Mouse (Mus musculus): ENCODE data around the gene Cx3cr1. TPM values are rescaled to one million over a fixed set of nuclear protein-coding genes. Genes with fewer than 3 reads are reported as not detected.

Cx3cr1 gene
- not detected for polyA plus RNA-seq (2012; fragmentation: generic; extraction: Trizol)

DNA sequence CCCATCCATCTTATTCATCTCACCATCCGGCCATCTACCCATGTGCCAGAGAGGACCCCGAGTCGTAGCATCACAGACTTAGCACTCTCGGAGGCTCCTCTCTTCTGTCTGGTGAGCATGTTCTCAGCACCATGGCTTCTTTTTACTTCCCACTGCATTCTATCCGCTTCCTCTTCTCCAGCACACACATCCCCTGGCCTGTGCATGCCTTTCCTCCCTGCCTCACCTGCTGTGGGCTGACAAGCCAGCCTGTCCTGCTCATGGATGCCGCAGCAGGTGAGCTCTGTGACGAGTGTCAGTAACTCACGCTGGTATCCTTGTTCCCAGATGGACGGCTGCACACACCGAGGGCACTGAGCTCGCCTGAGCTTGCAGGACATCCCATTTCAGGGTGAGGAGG, at the start of gene Cx3cr1:
Gene Cx3cr1 (minus strand): TSS at position 101 of the 400 bp plus-strand sequence.
- TF ChIP-seq MYOG (IDR thresholded peaks at IDR 0.05; ENCODE audit: control insufficient read depth in 1 of 3, insufficient read depth in 1 of 3, insufficient read length in 2 of 3, low read depth in 2 of 3) (no peak), MYOD1 (IDR thresholded peaks at IDR 0.05; ENCODE audit: control insufficient read depth in 1 of 3, insufficient read length in 2 of 3, low read depth in 2 of 3) (no peak), SRF (IDR thresholded peaks at IDR 0.05; ENCODE audit: control insufficient read depth, insufficient read length, low read depth) (no peak), TCF3 (IDR thresholded peaks at IDR 0.05; ENCODE audit: insufficient read length, low read depth) (no peak), POLR2A (IDR thresholded peaks at IDR 0.05; ENCODE audit: insufficient read length, low read depth) (no peak), TCF12 (IDR thresholded peaks at IDR 0.05; ENCODE audit: insufficient read depth, poor library complexity, severe bottlenecking) (no peak), POLR2AphosphoS2 (IDR thresholded peaks at IDR 0.05; ENCODE audit: insufficient read length, low read depth) (no peak), E2F4 (IDR thresholded peaks at IDR 0.05; ENCODE audit: insufficient read depth) (no peak), USF1 (IDR thresholded peaks at IDR 0.05; ENCODE audit: low read depth) (no peak), REST (IDR thresholded peaks at IDR 0.05; ENCODE audit: insufficient read depth, insufficient read length) (no peak), MAX (IDR thresholded peaks at IDR 0.05; ENCODE audit: low read depth) (no peak)
- Histone ChIP-seq H3K36me3 (ENCODE audit: control insufficient read depth, insufficient read depth) (no peaks in the 10 kb centered on the region), H3K4me2 (ENCODE audit: low read depth) (no peak within 1 kb of the TSS), H3ac (ENCODE audit: control insufficient read depth, insufficient read length) (no peak within 1 kb of the TSS), H3K79me2 (ENCODE audit: control insufficient read depth, insufficient read depth) (no peaks in the 10 kb centered on the region), H3K4me3 (no peak within 1 kb of the TSS), H3K27me3 (ENCODE audit: control insufficient read depth, insufficient read depth, insufficient read length) (peaks cover 13% of the 10 kb centered on the region)

DNA sequence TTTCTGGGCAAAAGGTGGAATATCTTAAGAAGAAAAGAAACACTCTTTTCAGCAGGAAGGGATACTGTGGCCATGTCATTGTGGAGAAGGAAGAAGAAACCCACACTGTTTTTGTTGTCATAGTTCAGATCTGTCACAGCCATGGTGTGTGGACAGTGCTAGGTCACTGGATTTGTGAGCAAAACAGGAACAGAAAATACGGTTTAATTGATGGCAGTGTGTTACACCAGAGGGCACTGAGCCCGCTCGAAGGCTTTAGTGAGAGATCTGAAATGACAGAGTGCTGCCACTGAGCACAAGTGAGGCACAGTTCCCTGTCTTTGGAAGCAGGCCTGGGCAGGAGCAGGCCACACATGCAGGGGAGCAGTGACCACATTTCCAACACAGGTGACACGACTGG, 48.5 kb upstream of the Cx3cr1 start:
- no peaks in the 10 kb centered on the region for H3K36me3 ChIP-seq (ENCODE audit: control insufficient read depth, insufficient read depth)
- no peaks in the 10 kb centered on the region for H3K79me2 ChIP-seq (ENCODE audit: control insufficient read depth, insufficient read depth)
- no peak overlapping the region for H3ac ChIP-seq (ENCODE audit: control insufficient read depth, insufficient read length)
- no peak overlapping the region for H3K4me3 ChIP-seq
- no peaks in the 10 kb centered on the region for H3K27me3 ChIP-seq (ENCODE audit: control insufficient read depth, insufficient read depth, insufficient read length)
- TF ChIP-seq MAX (IDR thresholded peaks at IDR 0.05; ENCODE audit: low read depth) (no peak), MYOD1 (IDR thresholded peaks at IDR 0.05; ENCODE audit: control insufficient read depth in 1 of 3, insufficient read length in 2 of 3, low read depth in 2 of 3) (no peak), USF1 (IDR thresholded peaks at IDR 0.05; ENCODE audit: low read depth) (no peak), MYOG (IDR thresholded peaks at IDR 0.05; ENCODE audit: control insufficient read depth in 1 of 3, insufficient read depth in 1 of 3, insufficient read length in 2 of 3, low read depth in 2 of 3) (no peak), SRF (IDR thresholded peaks at IDR 0.05; ENCODE audit: control insufficient read depth, insufficient read length, low read depth) (no peak), POLR2AphosphoS2 (IDR thresholded peaks at IDR 0.05; ENCODE audit: insufficient read length, low read depth) (no peak), E2F4 (IDR thresholded peaks at IDR 0.05; ENCODE audit: insufficient read depth) (no peak), CEBPB (IDR thresholded peaks at IDR 0.05; ENCODE audit: insufficient read depth, poor library complexity, severe bottlenecking) (no peak), TCF3 (IDR thresholded peaks at IDR 0.05; ENCODE audit: insufficient read length, low read depth) (no peak), TCF12 (IDR thresholded peaks at IDR 0.05; ENCODE audit: insufficient read depth, poor library complexity, severe bottlenecking) (no peak), POLR2A (IDR thresholded peaks at IDR 0.05; ENCODE audit: insufficient read length, low read depth) (no peak), REST (IDR thresholded peaks at IDR 0.05; ENCODE audit: insufficient read depth, insufficient read length) (no peak)
- no peak overlapping the region for H3K4me2 ChIP-seq (ENCODE audit: low read depth)

DNA sequence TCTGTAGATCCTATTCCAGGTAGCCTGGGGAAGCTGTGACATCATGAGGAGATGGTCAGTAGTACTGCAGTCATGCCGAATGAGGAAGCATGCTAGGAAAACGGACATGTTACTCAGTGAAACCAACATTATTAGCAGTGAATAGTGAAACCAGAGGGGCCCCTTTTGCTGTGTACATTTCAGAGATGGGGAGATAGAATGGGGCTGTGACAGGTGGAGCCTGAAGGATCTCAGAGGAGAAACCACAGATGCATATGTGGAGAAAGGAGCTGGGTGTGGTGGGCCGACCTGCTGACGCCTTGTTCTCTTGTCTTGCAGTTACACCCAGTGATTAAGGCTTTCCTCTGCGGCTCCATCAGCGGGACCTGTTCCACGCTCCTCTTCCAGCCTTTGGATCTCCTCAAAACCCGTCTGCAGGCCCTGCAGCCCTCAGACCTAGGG, 46.5 kb upstream of the Cx3cr1 start:
- TF ChIP-seq TCF3 (IDR thresholded peaks at IDR 0.05; ENCODE audit: insufficient read length, low read depth): no peak
- H3K4me3 ChIP-seq: no peak overlapping the region
- no peaks in the 10 kb centered on the region for H3K27me3 ChIP-seq (ENCODE audit: control insufficient read depth, insufficient read depth, insufficient read length)
- no peak overlapping the region for H3K4me2 ChIP-seq (ENCODE audit: low read depth)
- H3K79me2 ChIP-seq (ENCODE audit: control insufficient read depth, insufficient read depth): peaks cover 5% of the 10 kb centered on the region
- H3K36me3 ChIP-seq (ENCODE audit: control insufficient read depth, insufficient read depth): no peaks in the 10 kb centered on the region
- no peak overlapping the region for H3ac ChIP-seq (ENCODE audit: control insufficient read depth, insufficient read length)

DNA sequence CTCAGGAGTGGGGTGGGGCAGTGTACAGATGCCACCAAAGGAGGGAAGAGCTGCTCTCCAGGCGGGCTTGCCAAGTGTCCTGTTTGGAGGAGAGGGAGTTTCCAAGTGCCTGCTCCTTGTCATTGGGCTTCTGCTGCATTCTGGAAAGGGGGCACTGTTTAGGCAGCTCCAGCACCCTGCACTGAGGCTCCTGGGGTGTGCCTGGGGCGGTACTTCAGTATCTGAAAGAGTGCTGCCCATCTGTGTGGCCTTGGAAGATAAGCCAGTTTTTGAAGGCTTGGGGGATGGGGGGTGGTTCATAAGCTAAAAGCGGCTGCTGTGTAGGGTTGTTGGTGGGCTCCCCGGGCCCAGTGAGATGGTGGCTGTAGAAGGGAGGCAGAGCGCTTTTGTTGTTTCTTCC, 45.9 kb upstream of the Cx3cr1 start:
- Histone ChIP-seq H3K4me3 (no peak overlapping the region), H3K4me2 (ENCODE audit: low read depth) (no peak overlapping the region), H3K27me3 (ENCODE audit: control insufficient read depth, insufficient read depth, insufficient read length) (no peaks in the 10 kb centered on the region), H3K79me2 (ENCODE audit: control insufficient read depth, insufficient read depth) (peaks cover 7% of the 10 kb centered on the region), H3ac (ENCODE audit: control insufficient read depth, insufficient read length) (no peak overlapping the region), H3K36me3 (ENCODE audit: control insufficient read depth, insufficient read depth) (no peaks in the 10 kb centered on the region)
- TF ChIP-seq MYOG (IDR thresholded peaks at IDR 0.05; ENCODE audit: control insufficient read depth in 1 of 3, insufficient read depth in 1 of 3, insufficient read length in 2 of 3, low read depth in 2 of 3): no peak
- TF ChIP-seq MYOD1 (IDR thresholded peaks at IDR 0.05; ENCODE audit: control insufficient read depth in 1 of 3, insufficient read length in 2 of 3, low read depth in 2 of 3): no peak
- TF ChIP-seq TCF12 (IDR thresholded peaks at IDR 0.05; ENCODE audit: insufficient read depth, poor library complexity, severe bottlenecking): no peak
- TF ChIP-seq E2F4 (IDR thresholded peaks at IDR 0.05; ENCODE audit: insufficient read depth): no peak
- TF ChIP-seq USF1 (IDR thresholded peaks at IDR 0.05; ENCODE audit: low read depth): no peak
- no peak for TF ChIP-seq TCF3 (IDR thresholded peaks at IDR 0.05; ENCODE audit: insufficient read length, low read depth)
- no peak for TF ChIP-seq REST (IDR thresholded peaks at IDR 0.05; ENCODE audit: insufficient read depth, insufficient read length)
- no peak for TF ChIP-seq MAX (IDR thresholded peaks at IDR 0.05; ENCODE audit: low read depth)
- no peak for TF ChIP-seq SRF (IDR thresholded peaks at IDR 0.05; ENCODE audit: control insufficient read depth, insufficient read length, low read depth)

DNA sequence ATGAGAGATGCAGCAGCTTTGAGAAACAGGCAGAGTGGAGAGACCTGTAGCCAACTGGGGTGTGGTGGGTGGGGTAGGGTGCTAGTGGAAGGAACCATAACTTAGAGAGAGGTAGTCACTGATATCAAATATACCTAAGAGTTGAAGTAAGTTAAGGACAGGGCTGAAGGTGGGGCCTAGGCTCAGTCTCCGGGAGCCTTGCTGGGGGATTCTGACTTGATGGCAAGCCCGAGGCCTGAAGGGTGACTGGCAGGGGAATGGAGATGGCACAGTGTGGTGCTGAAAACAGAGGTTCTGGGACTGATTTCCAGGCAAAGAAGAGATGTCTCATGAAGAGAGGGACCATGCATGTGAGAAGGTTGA, 45.1 kb upstream of the Cx3cr1 start:
- no peak for TF ChIP-seq TCF3 (IDR thresholded peaks at IDR 0.05; ENCODE audit: insufficient read length, low read depth)
- no peak for TF ChIP-seq MYOD1 (IDR thresholded peaks at IDR 0.05; ENCODE audit: control insufficient read depth in 1 of 3, insufficient read length in 2 of 3, low read depth in 2 of 3)
- no peak for TF ChIP-seq MAX (IDR thresholded peaks at IDR 0.05; ENCODE audit: low read depth)
- no peak for TF ChIP-seq MYOG (IDR thresholded peaks at IDR 0.05; ENCODE audit: control insufficient read depth in 1 of 3, insufficient read depth in 1 of 3, insufficient read length in 2 of 3, low read depth in 2 of 3)
- TF ChIP-seq REST (IDR thresholded peaks at IDR 0.05; ENCODE audit: insufficient read depth, insufficient read length): no peak
- no peak for TF ChIP-seq TCF12 (IDR thresholded peaks at IDR 0.05; ENCODE audit: insufficient read depth, poor library complexity, severe bottlenecking)
- no peak for TF ChIP-seq POLR2A (IDR thresholded peaks at IDR 0.05; ENCODE audit: insufficient read length, low read depth)
- TF ChIP-seq CEBPB (IDR thresholded peaks at IDR 0.05; ENCODE audit: insufficient read depth, poor library complexity, severe bottlenecking): no peak
- TF ChIP-seq USF1 (IDR thresholded peaks at IDR 0.05; ENCODE audit: low read depth): no peak
- TF ChIP-seq SRF (IDR thresholded peaks at IDR 0.05; ENCODE audit: control insufficient read depth, insufficient read length, low read depth): no peak
- no peak for TF ChIP-seq E2F4 (IDR thresholded peaks at IDR 0.05; ENCODE audit: insufficient read depth)
- TF ChIP-seq POLR2AphosphoS2 (IDR thresholded peaks at IDR 0.05; ENCODE audit: insufficient read length, low read depth): no peak
- H3K4me2 ChIP-seq (ENCODE audit: low read depth): no peak overlapping the region
- H3K79me2 ChIP-seq (ENCODE audit: control insufficient read depth, insufficient read depth): peaks cover 7% of the 10 kb centered on the region
- H3K36me3 ChIP-seq (ENCODE audit: control insufficient read depth, insufficient read depth): no peaks in the 10 kb centered on the region
- H3K27me3 ChIP-seq (ENCODE audit: control insufficient read depth, insufficient read depth, insufficient read length): no peaks in the 10 kb centered on the region
- no peak overlapping the region for H3K4me3 ChIP-seq
- H3ac ChIP-seq (ENCODE audit: control insufficient read depth, insufficient read length): no peak overlapping the region
